Mouse (Mus musculus): ENCODE data around the gene Cmtm5. TPM values are rescaled to one million over a fixed set of nuclear protein-coding genes. Genes with fewer than 3 reads are reported as not detected.
"Not testable (repeated sequence)": the region's sequence is repeated elsewhere in the genome, so short reads cannot be mapped to it uniquely, and the experiment has no call there.

Gene Cmtm5
- polyA plus RNA-seq, 1 experiment from 2014 or later: 8.5 TPM

GRCm38 (mm10) chr14:54940176-54940530, 4.1 kb downstream of the Cmtm5 start:
- Histone ChIP-seq H3K27me3 (ENCODE audit: control insufficient read depth, insufficient read depth, low read length) (no peaks in the 10 kb centered on the region), H3K4me1 (ENCODE audit: control insufficient read depth, insufficient read depth, low read length) (no peaks in the 10 kb centered on the region), H3K9ac (replicated peaks; ENCODE audit: low read depth, low read length) (no peak overlapping the region), H3K9me3 (ENCODE audit: control insufficient read depth, low read depth, low read length) (no peaks in the 10 kb centered on the region), H3K27ac (ENCODE audit: low read length) (no peak overlapping the region), H3K36me3 (ENCODE audit: control insufficient read depth, insufficient read depth, low read length) (no peaks in the 10 kb centered on the region), H3K4me3 (ENCODE audit: low read depth, low read length) (no peak overlapping the region), H3K4me2 (replicated peaks; ENCODE audit: low read depth, low read length) (no peak overlapping the region)
- ATAC-seq (ENCODE audit: insufficient number of reproducible peaks, insufficient read depth, low FRiP score, low read depth): no peak
- WGBS: 66% methylated on average over 3 of the region's 3 CpGs

DNA sequence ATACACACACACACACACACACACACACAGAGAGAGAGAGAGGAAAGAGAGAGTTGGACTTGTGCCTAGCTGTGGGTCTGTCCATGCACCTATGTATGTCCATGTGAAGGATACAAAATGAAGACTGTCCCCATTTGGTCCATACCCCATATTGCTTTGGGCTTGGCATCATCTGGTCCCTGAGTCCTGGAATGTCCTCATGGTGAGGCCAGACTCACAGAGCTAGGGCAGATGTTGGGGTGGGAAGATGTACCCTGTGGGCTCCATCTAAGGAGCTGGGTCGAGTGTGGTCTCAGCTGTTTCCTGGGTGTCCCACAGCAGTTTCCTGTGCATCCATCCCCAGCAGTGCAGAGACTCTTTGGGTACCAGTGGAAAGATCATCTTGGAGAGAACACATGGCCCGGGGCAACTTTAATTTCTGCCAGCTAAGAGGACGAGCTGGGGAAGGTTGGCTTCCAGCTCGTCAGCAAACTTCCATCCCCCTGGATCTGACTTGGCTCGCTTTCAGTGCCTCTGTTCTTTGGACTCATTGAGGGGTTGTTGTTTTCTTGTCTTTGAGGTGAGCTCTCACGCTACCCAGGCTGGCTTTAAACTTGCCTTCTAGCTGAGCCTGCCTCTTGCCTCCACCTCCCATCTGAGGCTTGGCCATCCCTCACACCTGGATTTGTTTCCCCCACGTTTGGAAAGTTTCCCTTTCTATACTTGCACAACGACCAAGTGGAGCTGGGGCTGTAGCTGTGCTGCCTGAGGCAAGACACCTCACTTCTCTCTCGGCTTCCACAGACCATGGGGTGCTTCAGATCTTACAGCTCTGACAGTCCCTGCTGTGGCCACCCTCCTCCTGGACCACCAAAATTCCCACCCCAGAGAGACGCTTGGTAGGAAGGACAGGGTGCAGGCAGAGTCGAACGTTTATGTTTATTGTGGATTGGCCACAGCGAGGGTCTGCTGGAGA, 5.2 kb downstream of the Cmtm5 start:
- H3K27ac ChIP-seq (ENCODE audit: low read length): no peak overlapping the region
- ATAC-seq (ENCODE audit: insufficient number of reproducible peaks, insufficient read depth, low FRiP score, low read depth): no peak
- no peaks in the 10 kb centered on the region for H3K36me3 ChIP-seq (ENCODE audit: control insufficient read depth, insufficient read depth, low read length)
- no peak overlapping the region for H3K9ac ChIP-seq (replicated peaks; ENCODE audit: low read depth, low read length)
- no peak overlapping the region for H3K4me3 ChIP-seq (ENCODE audit: low read depth, low read length)
- H3K27me3 ChIP-seq (ENCODE audit: control insufficient read depth, insufficient read depth, low read length): no peaks in the 10 kb centered on the region
- no peaks in the 10 kb centered on the region for H3K9me3 ChIP-seq (ENCODE audit: control insufficient read depth, low read depth, low read length)
- 59% methylated on average over 13 of the region's 13 CpGs for WGBS
- no peaks in the 10 kb centered on the region for H3K4me1 ChIP-seq (ENCODE audit: control insufficient read depth, insufficient read depth, low read length)
- H3K4me2 ChIP-seq (replicated peaks; ENCODE audit: low read depth, low read length): no peak overlapping the region

- Histone ChIP-seq H3K9me3 (ENCODE audit: control insufficient read depth, low read depth, low read length) (no peaks in the 10 kb centered on the region), H3K27me3 (ENCODE audit: control insufficient read depth, insufficient read depth, low read length) (no peaks in the 10 kb centered on the region), H3K4me2 (replicated peaks; ENCODE audit: low read depth, low read length) (no peak overlapping the region), H3K36me3 (ENCODE audit: control insufficient read depth, insufficient read depth, low read length) (no peaks in the 10 kb centered on the region), H3K27ac (ENCODE audit: low read length) (no peak overlapping the region), H3K4me1 (ENCODE audit: control insufficient read depth, insufficient read depth, low read length) (no peaks in the 10 kb centered on the region), H3K4me3 (ENCODE audit: low read depth, low read length) (no peak overlapping the region), H3K9ac (replicated peaks; ENCODE audit: low read depth, low read length) (no peak overlapping the region)
- WGBS: 83% methylated on average over 8 of the region's 8 CpGs
- no peak for ATAC-seq (ENCODE audit: insufficient number of reproducible peaks, insufficient read depth, low FRiP score, low read depth)
Measured at GRCm38 (mm10) chr14:54942479-54942878, 6.4 kb downstream of the Cmtm5 start.

DNA sequence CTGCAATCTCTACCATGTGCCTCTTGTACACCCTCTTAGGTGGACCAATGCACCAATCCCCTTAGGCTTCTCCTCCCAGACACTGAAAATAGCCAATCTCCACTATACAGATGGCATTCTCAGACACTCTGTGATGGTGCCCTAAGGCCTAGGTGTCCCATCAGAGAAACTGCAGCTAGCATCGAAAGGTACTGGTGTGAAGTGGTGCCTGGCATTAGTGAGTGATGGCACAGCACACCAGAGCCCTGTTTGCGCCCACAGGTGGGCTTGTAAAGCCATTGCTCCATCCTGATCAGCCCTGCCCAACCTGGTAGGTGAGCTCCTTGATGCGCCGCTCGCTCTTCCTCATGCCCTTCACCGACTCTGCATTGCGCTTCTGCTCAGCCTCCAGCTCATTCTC, 7.9 kb downstream of the Cmtm5 start:
- no peaks in the 10 kb centered on the region for H3K9me3 ChIP-seq (ENCODE audit: control insufficient read depth, low read depth, low read length)
- H3K27me3 ChIP-seq (ENCODE audit: control insufficient read depth, insufficient read depth, low read length): no peaks in the 10 kb centered on the region
- no peaks in the 10 kb centered on the region for H3K4me1 ChIP-seq (ENCODE audit: control insufficient read depth, insufficient read depth, low read length)
- no peaks in the 10 kb centered on the region for H3K36me3 ChIP-seq (ENCODE audit: control insufficient read depth, insufficient read depth, low read length)
- H3K27ac ChIP-seq (ENCODE audit: low read length): no peak overlapping the region
- no peak for ATAC-seq (ENCODE audit: insufficient number of reproducible peaks, insufficient read depth, low FRiP score, low read depth)
- no peak overlapping the region for H3K4me2 ChIP-seq (replicated peaks; ENCODE audit: low read depth, low read length)
- H3K9ac ChIP-seq (replicated peaks; ENCODE audit: low read depth, low read length): no peak overlapping the region
- H3K4me3 ChIP-seq (ENCODE audit: low read depth, low read length): no peak overlapping the region
- 97% methylated on average over 7 of the region's 7 CpGs for WGBS

DNA sequence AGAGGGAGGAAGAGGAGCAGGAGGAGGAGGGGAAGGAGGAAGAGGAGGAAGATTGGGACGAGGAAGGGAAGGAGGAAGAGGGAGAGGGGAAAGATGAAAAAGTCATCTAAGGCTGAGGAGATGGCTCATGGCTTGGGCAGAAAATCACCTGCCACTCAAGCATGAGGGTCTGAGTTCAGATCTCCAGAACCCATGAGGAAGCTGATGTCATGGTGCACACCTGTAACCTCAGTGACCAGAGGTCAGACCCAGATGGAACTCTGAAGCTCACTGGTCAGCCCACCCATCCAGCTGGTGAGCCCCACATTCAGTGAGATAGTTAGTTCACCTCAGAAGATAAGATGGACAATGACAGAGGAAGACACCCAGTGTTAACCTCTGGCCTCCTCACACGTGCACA, 8.9 kb downstream of the Cmtm5 start:
- Histone ChIP-seq H3K9ac (replicated peaks; ENCODE audit: low read depth, low read length) (no peak overlapping the region), H3K27me3 (ENCODE audit: control insufficient read depth, insufficient read depth, low read length) (no peaks in the 10 kb centered on the region), H3K27ac (ENCODE audit: low read length) (no peak overlapping the region), H3K36me3 (ENCODE audit: control insufficient read depth, insufficient read depth, low read length) (no peaks in the 10 kb centered on the region), H3K4me3 (ENCODE audit: low read depth, low read length) (no peak overlapping the region), H3K4me1 (ENCODE audit: control insufficient read depth, insufficient read depth, low read length) (no peaks in the 10 kb centered on the region), H3K9me3 (ENCODE audit: control insufficient read depth, low read depth, low read length) (no peaks in the 10 kb centered on the region), H3K4me2 (replicated peaks; ENCODE audit: low read depth, low read length) (no peak overlapping the region)
- 60% methylated on average over 2 of the region's 2 CpGs for WGBS
- no peak for ATAC-seq (ENCODE audit: insufficient number of reproducible peaks, insufficient read depth, low FRiP score, low read depth)

DNA sequence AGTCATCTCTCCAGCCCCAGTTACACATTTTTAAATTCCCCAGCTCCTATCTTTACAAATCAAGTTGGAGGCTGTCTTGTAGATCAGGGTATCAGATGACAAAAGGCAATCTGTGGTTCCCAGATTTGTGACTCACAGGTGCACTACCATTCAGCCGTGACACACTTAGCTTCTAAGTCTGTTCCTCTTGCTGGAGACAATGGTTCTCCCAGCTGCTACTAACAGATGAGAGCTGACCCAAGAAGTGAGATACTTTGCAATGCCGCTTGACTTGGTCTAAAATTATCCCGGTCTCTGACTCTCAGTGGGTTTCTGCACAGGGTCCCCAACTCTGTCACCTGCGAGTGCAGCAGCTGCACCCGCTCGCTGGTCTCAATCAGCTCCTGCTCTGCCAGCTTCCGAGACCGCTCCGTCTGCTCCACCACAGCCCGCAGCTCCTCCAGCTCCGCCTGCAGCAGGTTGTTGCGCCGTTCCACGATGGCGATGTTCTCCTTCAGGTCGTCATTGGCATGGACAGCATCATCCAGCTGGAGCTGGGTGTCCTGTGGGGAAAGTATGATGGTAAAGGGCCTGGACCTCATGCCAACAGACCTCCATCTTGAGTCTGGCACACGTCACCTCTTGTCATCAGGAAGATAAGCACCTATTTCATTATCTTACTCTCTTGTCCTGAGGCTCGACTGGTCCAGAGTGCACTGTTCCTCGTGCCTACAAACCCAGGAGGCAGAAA, 10.1 kb downstream of the Cmtm5 start:
- Histone ChIP-seq H3K9me3 (ENCODE audit: control insufficient read depth, low read depth, low read length) (no peaks in the 10 kb centered on the region), H3K4me2 (replicated peaks; ENCODE audit: low read depth, low read length) (no peak overlapping the region), H3K4me1 (ENCODE audit: control insufficient read depth, insufficient read depth, low read length) (no peaks in the 10 kb centered on the region), H3K4me3 (ENCODE audit: low read depth, low read length) (no peak overlapping the region), H3K27ac (ENCODE audit: low read length) (no peak overlapping the region), H3K27me3 (ENCODE audit: control insufficient read depth, insufficient read depth, low read length) (no peaks in the 10 kb centered on the region), H3K9ac (replicated peaks; ENCODE audit: low read depth, low read length) (no peak overlapping the region), H3K36me3 (ENCODE audit: control insufficient read depth, insufficient read depth, low read length) (no peaks in the 10 kb centered on the region)
- 78% methylated on average over 19 of the region's 19 CpGs for WGBS
- no peak for ATAC-seq (ENCODE audit: insufficient number of reproducible peaks, insufficient read depth, low FRiP score, low read depth)

DNA sequence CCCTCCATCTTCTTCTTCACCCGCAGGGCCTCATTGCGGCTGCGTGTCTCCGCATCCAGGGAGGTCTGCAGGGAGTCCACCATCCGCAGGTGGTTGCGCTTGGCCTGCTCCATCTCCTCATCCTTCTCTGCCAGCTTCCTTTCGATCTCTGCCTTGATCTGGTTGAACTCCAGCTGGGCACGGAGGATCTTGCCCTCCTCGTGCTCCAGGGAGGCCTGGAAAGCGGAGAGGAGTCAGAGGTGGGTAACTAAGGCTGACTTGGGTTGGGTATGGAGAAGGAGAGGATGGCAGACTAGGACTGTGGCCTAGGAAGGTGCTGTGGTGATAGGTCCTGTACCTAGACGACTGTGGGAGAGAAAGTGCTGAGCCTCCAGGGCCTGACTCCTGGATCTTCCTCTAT, 10.9 kb downstream of the Cmtm5 start:
- not testable (repeated sequence) for H3K27me3 ChIP-seq (ENCODE audit: control insufficient read depth, insufficient read depth, low read length); H3K4me2 ChIP-seq (replicated peaks; ENCODE audit: low read depth, low read length); H3K9me3 ChIP-seq (ENCODE audit: control insufficient read depth, low read depth, low read length); ATAC-seq (ENCODE audit: insufficient number of reproducible peaks, insufficient read depth, low FRiP score, low read depth); H3K36me3 ChIP-seq (ENCODE audit: control insufficient read depth, insufficient read depth, low read length); H3K27ac ChIP-seq (ENCODE audit: low read length); H3K4me1 ChIP-seq (ENCODE audit: control insufficient read depth, insufficient read depth, low read length); H3K4me3 ChIP-seq (ENCODE audit: low read depth, low read length); H3K9ac ChIP-seq (replicated peaks; ENCODE audit: low read depth, low read length)
- 81% methylated on average over 8 of the region's 11 CpGs for WGBS

- Histone ChIP-seq H3K4me3 (ENCODE audit: low read depth, low read length) (no peak overlapping the region), H3K27ac (ENCODE audit: low read length) (no peak overlapping the region), H3K4me1 (ENCODE audit: control insufficient read depth, insufficient read depth, low read length) (no peaks in the 10 kb centered on the region), H3K9me3 (ENCODE audit: control insufficient read depth, low read depth, low read length) (no peaks in the 10 kb centered on the region), H3K36me3 (ENCODE audit: control insufficient read depth, insufficient read depth, low read length) (no peaks in the 10 kb centered on the region), H3K27me3 (ENCODE audit: control insufficient read depth, insufficient read depth, low read length) (no peaks in the 10 kb centered on the region), H3K4me2 (replicated peaks; ENCODE audit: low read depth, low read length) (no peak overlapping the region), H3K9ac (replicated peaks; ENCODE audit: low read depth, low read length) (no peak overlapping the region)
- ATAC-seq (ENCODE audit: insufficient number of reproducible peaks, insufficient read depth, low FRiP score, low read depth): no peak
- WGBS: 86% methylated on average over 9 of the region's 9 CpGs
Measured at GRCm38 (mm10) chr14:54948781-54949180, 12.7 kb downstream of the Cmtm5 start.
